ENCODE assay signal across 16 mouse cellular contexts in the genomic region with DNA sequence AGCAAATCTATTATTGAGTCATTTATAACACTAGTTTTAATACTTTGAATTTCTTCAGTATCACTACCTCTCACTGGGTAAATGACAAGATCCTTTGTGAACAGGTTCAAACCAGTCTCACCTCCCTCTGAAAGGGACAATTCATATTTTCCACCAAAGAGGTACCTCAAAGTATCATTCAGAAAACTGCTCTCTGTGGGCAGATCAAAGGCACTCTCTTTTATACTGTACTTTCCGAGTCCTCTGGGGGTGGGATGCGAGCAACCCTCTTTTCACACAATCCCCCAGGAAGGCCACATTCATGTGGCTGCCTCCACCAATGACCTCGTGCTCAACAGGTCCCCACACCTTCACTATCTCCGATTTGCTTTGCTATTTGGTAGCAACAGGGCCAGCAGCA. TPM values are rescaled to one million over a fixed set of nuclear protein-coding genes. Genes with fewer than 3 reads are reported as not detected.
DNase-seq lines count a peak whose midpoint lies in the region; ATAC-seq and TF ChIP-seq lines count a peak whose summit lies in the region.
"Had no signal": no experiment of that assay in that cellular context is flagged by ENCODE, and none has a peak within 500 bp of the region (broad histone marks: within the 10 kb centered on the region; RNA-seq: fewer than 3 reads in every experiment).

No protein-coding gene starts in this region.

- no peaks in the 10 kb centered on the region for H3K9me3 ChIP-seq in heart, postnatal 0 days (replicated peaks; ENCODE audit: control insufficient read depth, low read length)
- H3K9me3 ChIP-seq: midbrain, embryonic 12.5 days had no signal

- TF ChIP-seq CTCF in heart, postnatal 0 days (IDR thresholded peaks at IDR 0.05; ENCODE audit: low read depth): no peak
- TF ChIP-seq CTCF in spleen, adult 2 months (IDR thresholded peaks at IDR 0.05; ENCODE audit: extremely low read depth, insufficient read depth, insufficient read length, insufficient replicate concordance): no peak

- H3K4me2 ChIP-seq in heart, postnatal 0 days (ENCODE audit: low read depth, low read length): no peak overlapping the region
- H3K4me2 ChIP-seq: midbrain, embryonic 12.5 days had no signal

- H3K27me3 ChIP-seq in heart, postnatal 0 days (ENCODE audit: control insufficient read depth, insufficient read depth, low read length): no peaks in the 10 kb centered on the region
- no peaks in the 10 kb centered on the region for H3K27me3 ChIP-seq in spleen, adult 2 months (ENCODE audit: control insufficient read depth, insufficient read depth, low read length)

- TF ChIP-seq EP300 in heart, postnatal 0 days (IDR thresholded peaks at IDR 0.05; ENCODE audit: low read depth): no peak

- no peak for DNase-seq in heart, postnatal 0 days (ENCODE audit: low spot score)
- no peak for DNase-seq in heart, postnatal 10 days
- no peak for DNase-seq in spleen, adult 2 months (ENCODE audit: low read depth in 1 of 2, low spot score in 2 of 2)
- no peak for DNase-seq in spleen, postnatal 10 days (ENCODE audit: low spot score in 2 of 2)
- peak; percentile 83 for DNase-seq in induced T-regulatory cell, adult 2 months (ENCODE audit: low read depth)
- DNase-seq in adrenal gland, adult 18-20 months (ENCODE audit: low spot score in 2 of 2): no peak
- no peak for DNase-seq in left cerebral cortex, postnatal 10 days (ENCODE audit: extremely low spot score in 1 of 2, low spot score in 2 of 2)
- DNase-seq: adrenal gland, postnatal 25 days; cerebellum, adult 2 months; kidney, adult 9 months; kidney, postnatal 4 days had no signal

- whole genome bisulfite sequencing in heart, postnatal 0 days: 70% methylated on average over 4 of the region's 4 CpGs
- WGBS in spleen, adult 2 months: 74% methylated on average over 4 of the region's 4 CpGs

- H3K4me3 ChIP-seq in heart, postnatal 0 days (ENCODE audit: low read depth, low read length): no peak overlapping the region
- H3K4me3 ChIP-seq in spleen, adult 2 months (ENCODE audit: extremely low read depth, insufficient read depth, insufficient read length): no peak overlapping the region
- H3K4me3 ChIP-seq: erythroblast, embryonic 14.5 days; midbrain, embryonic 12.5 days; myocyte had no signal

- H3K27ac ChIP-seq in heart, postnatal 0 days (ENCODE audit: low read depth): peak overlapping the region; percentile 87; the same call in 1 of the 2 replicates
- H3K27ac ChIP-seq in spleen, adult 2 months (ENCODE audit: insufficient read depth, low read length): peak overlapping the region; percentile 33; the same call in 1 of the 2 replicates
- H3K27ac ChIP-seq: macrophage; midbrain, embryonic 12.5 days had no signal

- peaks cover 49% of the 10 kb centered on the region for H3K4me1 ChIP-seq in heart, postnatal 0 days (ENCODE audit: control insufficient read depth, insufficient read depth)
- H3K4me1 ChIP-seq in spleen, adult 2 months (ENCODE audit: control insufficient read depth, insufficient read depth, insufficient read length): peaks cover 47% of the 10 kb centered on the region

- H3K36me3 ChIP-seq in heart, postnatal 0 days (replicated peaks; ENCODE audit: control insufficient read depth, insufficient read depth, low read length): peaks cover 21% of the 10 kb centered on the region
- H3K36me3 ChIP-seq in spleen, adult 2 months (ENCODE audit: control insufficient read depth, insufficient read depth, low read length): peaks cover 12% of the 10 kb centered on the region; the same call in 1 of the 2 replicates

- H3K9ac ChIP-seq in heart, postnatal 0 days (replicated peaks; ENCODE audit: low read depth, low read length): no peak overlapping the region
- H3K9ac ChIP-seq: midbrain, embryonic 12.5 days had no signal

- intact Hi-C loops in heart, postnatal 10 days (cut with DNase I): no loop called here
- intact Hi-C loops in left cerebral cortex, postnatal 10 days (cut with DNase I): loop anchor here (5.0 kb wide), 1 partner anchor 163 kb away; no protein-coding TSS in a partner anchor

- no peak for TF ChIP-seq POLR2A in spleen, adult 2 months (IDR thresholded peaks at IDR 0.05; ENCODE audit: low read depth, low read length)

- ATAC-seq in heart, postnatal 0 days (ENCODE audit: insufficient read depth, low read depth): no peak
- ATAC-seq: forebrain, embryonic 16.5 days had no signal

RNA-seq across cellular contexts. Expression of gene Nsmce1, which starts 16.9 kb away (rescaled TPM):
- 37.0 and 50.3 TPM in 2 replicates for total RNA-seq in heart, postnatal 0 days (2014; rRNA removed; ENCODE audit: low replicate concordance)
- 96.0 and 96.4 TPM in 2 replicates for polyA plus RNA-seq in heart, postnatal 0 days (2015; fragmentation: Nextera tagmentation; extraction: Ambion mirVana)
- total RNA-seq in heart, postnatal 10 days (2021): 10 to 100 TPM; 43.6 to 45.8 TPM
- polyA plus RNA-seq in spleen, adult 2 months (2012; rRNA removed): 38.4 and 42.4 TPM in 2 replicates
- 10 to 100 TPM; 28.7 to 36.5 TPM for total RNA-seq in adrenal gland, adult 18-20 months (2021)
- total RNA-seq in left cerebral cortex, postnatal 10 days (2021): 10 to 100 TPM; 21.4 to 23.3 TPM

RNA-seq across cellular contexts. Expression of gene Kdm8, which starts 30.1 kb away (rescaled TPM):
- 4.0 and 6.8 TPM in 2 replicates for total RNA-seq in heart, postnatal 0 days (2014; rRNA removed; ENCODE audit: low replicate concordance)
- 3.7 and 3.8 TPM in 2 replicates for polyA plus RNA-seq in heart, postnatal 0 days (2015; fragmentation: Nextera tagmentation; extraction: Ambion mirVana)
- 1 to 10 TPM; 3.7 to 3.9 TPM for total RNA-seq in heart, postnatal 10 days (2021)
- polyA plus RNA-seq in spleen, adult 2 months (2012; rRNA removed): 3.8 and 3.9 TPM in 2 replicates
- total RNA-seq in adrenal gland, adult 18-20 months (2021): 1 to 10 TPM; 2.6 to 4.1 TPM
- total RNA-seq in left cerebral cortex, postnatal 10 days (2021): 1 to 10 TPM; 3.4 to 4.1 TPM
